Mouse (Mus musculus): ENCODE data around the gene Lipa. TPM values are rescaled to one million over a fixed set of nuclear protein-coding genes. Genes with fewer than 3 reads are reported as not detected.

Gene Lipa
- total and polyA plus RNA-seq, 3 experiments: 19.3 to 63.4 (median 38.1) TPM

- Histone ChIP-seq H3K9ac (ENCODE audit: insufficient read depth, low read depth) (no peak overlapping the region), H3K9me3 (replicated peaks; ENCODE audit: low read length) (no peaks in the 10 kb centered on the region), H3K4me2 (ENCODE audit: insufficient read depth, low read depth, poor library complexity, severe bottlenecking) (no peak overlapping the region), H3K4me3 (replicated peaks in 1 of 3; ENCODE audit: low read depth in 2 of 3, low read length in 2 of 3, poor library complexity in 1 of 3) (no peak overlapping the region), H3K27me3 (replicated peaks) (no peaks in the 10 kb centered on the region), H3K36me3 (replicated peaks in 1 of 2; ENCODE audit: control insufficient read depth in 1 of 2, insufficient read depth in 1 of 2, low read length in 1 of 2) (peaks cover 2 to 25% of the 10 kb centered on the region in 2 experiments), H3K27ac (ENCODE audit: insufficient read depth, low read depth) (no peak overlapping the region), H3K4me1 (ENCODE audit: control insufficient read depth in 1 of 2, insufficient read depth in 2 of 2) (peaks cover 8 to 52% of the 10 kb centered on the region in 2 experiments), H3K79me2 (replicated peaks; ENCODE audit: control insufficient read depth, extremely low read depth, insufficient read depth, poor library complexity, severe bottlenecking) (no peaks in the 10 kb centered on the region)
- TF ChIP-seq JUN (IDR thresholded peaks at IDR 0.05; ENCODE audit: insufficient read depth, low read depth, low read length) (no peak), USF2 (conservative IDR thresholded peaks at IDR 0.05; ENCODE audit: low read depth, low read length) (no peak), EP300 (IDR thresholded peaks at IDR 0.05; ENCODE audit: low read length) (no peak), MEF2A (IDR thresholded peaks at IDR 0.05; ENCODE audit: borderline replicate concordance, low read depth, low read length) (no peak), ZC3H11A (IDR thresholded peaks at IDR 0.05; ENCODE audit: low read depth, low read length) (no peak), CHD1 (IDR thresholded peaks at IDR 0.05; ENCODE audit: low read depth, low read length) (no peak)
- no peak for DNase-seq (ENCODE audit: extremely low read depth)
- dilution Hi-C loops (cut with MboI; ENCODE audit: extremely low pct_ligation_motif_present, extremely low pct_unique_long_range_greater_than_20kb, low sequenced_read_pairs) (no loop called here), in situ Hi-C loops (cut with MboI; ENCODE audit: low pct_ligation_motif_present, low pct_unique_long_range_greater_than_20kb, low sequenced_read_pairs) (no loop called here)
These were observed 2.6 kb downstream of the Lipa start for GRCm38 (mm10) chr19:34524646-34525045.

GRCm38 (mm10) chr19:34523106-34523725 lies 4.1 kb downstream of the Lipa start:
- no peak for DNase-seq (ENCODE audit: extremely low read depth)
- Histone ChIP-seq H3K27me3 (replicated peaks) (no peaks in the 10 kb centered on the region), H3K4me1 (ENCODE audit: control insufficient read depth in 1 of 2, insufficient read depth in 2 of 2) (peaks cover 8 to 59% of the 10 kb centered on the region in 2 experiments), H3K9me3 (replicated peaks; ENCODE audit: low read length) (no peaks in the 10 kb centered on the region), H3K4me3 (replicated peaks in 1 of 3; ENCODE audit: low read depth in 2 of 3, low read length in 2 of 3, poor library complexity in 1 of 3) (no peak overlapping the region), H3K79me2 (replicated peaks; ENCODE audit: control insufficient read depth, extremely low read depth, insufficient read depth, poor library complexity, severe bottlenecking) (no peaks in the 10 kb centered on the region), H3K4me2 (ENCODE audit: insufficient read depth, low read depth, poor library complexity, severe bottlenecking) (no peak overlapping the region), H3K36me3 (replicated peaks in 1 of 2; ENCODE audit: control insufficient read depth in 1 of 2, insufficient read depth in 1 of 2, low read length in 1 of 2) (peaks cover 2 to 37% of the 10 kb centered on the region in 2 experiments), H3K9ac (ENCODE audit: insufficient read depth, low read depth) (no peak overlapping the region), H3K27ac (ENCODE audit: insufficient read depth, low read depth) (no peak overlapping the region)
- in situ Hi-C loops (cut with MboI; ENCODE audit: low pct_ligation_motif_present, low pct_unique_long_range_greater_than_20kb, low sequenced_read_pairs) (no loop called here), dilution Hi-C loops (cut with MboI; ENCODE audit: extremely low pct_ligation_motif_present, extremely low pct_unique_long_range_greater_than_20kb, low sequenced_read_pairs) (no loop called here)
- TF ChIP-seq RAD21 (IDR thresholded peaks at IDR 0.05; ENCODE audit: low read depth, low read length) (no peak), ELF1 (IDR thresholded peaks at IDR 0.05; ENCODE audit: low read depth, low read length) (no peak), MXI1 (IDR thresholded peaks at IDR 0.05; ENCODE audit: low read depth, low read length) (no peak), MAFK (IDR thresholded peaks at IDR 0.05; ENCODE audit: insufficient replicate concordance, low read length) (no peak), SMC3 (IDR thresholded peaks at IDR 0.05; ENCODE audit: low read depth, low read length) (no peak), USF2 (conservative IDR thresholded peaks at IDR 0.05; ENCODE audit: low read depth, low read length) (no peak), PAX5 (IDR thresholded peaks at IDR 0.05; ENCODE audit: low read length) (no peak), JUN (IDR thresholded peaks at IDR 0.05; ENCODE audit: insufficient read depth, low read depth, low read length) (no peak), ETS1 (conservative IDR thresholded peaks at IDR 0.05; ENCODE audit: low read depth, low read length) (no peak), CHD2 (IDR thresholded peaks at IDR 0.05; ENCODE audit: low read length) (no peak), TCF12 (IDR thresholded peaks at IDR 0.05; ENCODE audit: low read depth, low read length) (no peak), HCFC1 (IDR thresholded peaks at IDR 0.05; ENCODE audit: low read depth, low read length) (no peak), NRF1 (IDR thresholded peaks at IDR 0.05; ENCODE audit: low read depth, low read length) (no peak), MEF2A (IDR thresholded peaks at IDR 0.05; ENCODE audit: borderline replicate concordance, low read depth, low read length) (no peak), BHLHE40 (IDR thresholded peaks at IDR 0.05; ENCODE audit: low read depth, low read length) (no peak), GABPA (IDR thresholded peaks at IDR 0.05; ENCODE audit: insufficient replicate concordance, low read depth, low read length) (no peak)
